Mouse (Mus musculus): ENCODE results near the gene Mrgpra6.

DNA sequence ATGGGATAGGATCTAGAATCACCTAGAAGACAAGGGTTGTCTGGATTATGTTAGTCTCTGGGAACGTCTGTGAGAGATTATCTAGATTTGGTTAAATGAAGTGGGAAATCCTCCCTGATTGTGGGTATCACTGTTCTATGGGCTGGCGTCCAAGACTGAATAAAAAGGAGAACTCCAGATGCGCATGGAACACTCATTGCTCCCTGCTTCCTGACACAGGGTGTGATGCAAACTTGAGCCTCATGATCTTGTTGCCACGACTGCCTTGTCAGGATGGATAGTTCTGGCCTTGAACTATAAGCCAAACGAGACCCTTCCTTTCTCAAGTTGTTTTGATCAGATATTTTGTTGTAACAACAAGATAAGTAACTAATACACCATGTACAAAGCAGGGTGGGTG is 33.9 kb downstream of the Mrgpra6 start:
- TF ChIP-seq POLR2A (IDR thresholded peaks at IDR 0.05; ENCODE audit: extremely low read depth, insufficient read depth, low read length) (no peak), CTCF (IDR thresholded peaks at IDR 0.05; ENCODE audit: low read depth, low read length) (no peak)
